Mouse (Mus musculus) spleen, adult 12 weeks (tissue): Measurements from ENCODE around the gene Eml1.

ENCODE experiments used
- DNase-seq: peaks from one replicate; pipeline ENCODE4 v3.0.0; 2022; ENCODE audit warnings: low spot score

Eml1 gene

GRCm38 (mm10) chr12:108551731-108552130 is 181.0 kb downstream of the Eml1 start:
- DNase-seq = no peak

- DNase-seq = no peak
Measured at GRCm38 (mm10) chr12:108553079-108553478, 182.3 kb downstream of the Eml1 start.

- no peak for DNase-seq
Measured at GRCm38 (mm10) chr12:108554120-108554841, 183.5 kb downstream of the Eml1 start, which contains the start of gene Evl. Gene Evl (plus strand): TSS chr12:108554720.

GRCm38 (mm10) chr12:108554861-108555556 is 184.3 kb downstream of the Eml1 start:
- DNase-seq = no peak

- no peak for DNase-seq
Measured at GRCm38 (mm10) chr12:108558194-108558593, 187.4 kb downstream of the Eml1 start.

- no peak for DNase-seq
Measured at GRCm38 (mm10) chr12:108563238-108563637, 192.5 kb downstream of the Eml1 start.

GRCm38 (mm10) chr12:108564910-108565506 is 194.3 kb downstream of the Eml1 start:
- DNase-seq = no peak

- DNase-seq = no peak
Measured at GRCm38 (mm10) chr12:108579156-108579871, 208.6 kb downstream of the Eml1 start.

GRCm38 (mm10) chr12:108583775-108584174 is 213.0 kb downstream of the Eml1 start:
- no peak for DNase-seq
